Mouse (Mus musculus): ENCODE measurements around the gene Tubb2a. TPM values are rescaled to one million over a fixed set of nuclear protein-coding genes. Genes with fewer than 3 reads are reported as not detected.

Tubb2a gene
- total and polyA plus RNA-seq, 3 experiments = 30.1 to 74.7 (median 37.2) TPM

GRCm38 (mm10) chr13:34051692-34052091 lies 26.1 kb downstream of the Tubb2a start:
- DNase-seq = no peak

DNA sequence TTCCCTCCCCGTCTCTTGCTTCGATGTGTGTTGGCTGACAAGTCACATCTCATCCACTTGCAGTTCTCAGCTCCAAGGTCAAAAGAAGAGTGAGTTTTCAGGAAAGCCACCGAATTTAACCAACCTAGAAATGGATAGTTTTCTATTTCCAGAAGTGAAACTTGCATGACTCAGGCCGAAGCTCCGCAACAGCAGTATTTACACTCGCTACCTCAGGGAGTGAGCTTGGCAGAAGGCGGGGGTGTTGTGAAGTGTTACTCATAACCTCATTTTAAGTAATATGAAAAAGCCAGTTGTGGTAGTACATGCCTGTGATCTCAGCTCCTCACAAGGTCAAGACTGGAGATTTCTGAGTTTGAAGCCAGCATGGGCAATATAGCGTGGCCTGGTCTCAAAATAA lies 27.3 kb downstream of the Tubb2a start:
- DNase-seq = peak; percentile 63

DNA sequence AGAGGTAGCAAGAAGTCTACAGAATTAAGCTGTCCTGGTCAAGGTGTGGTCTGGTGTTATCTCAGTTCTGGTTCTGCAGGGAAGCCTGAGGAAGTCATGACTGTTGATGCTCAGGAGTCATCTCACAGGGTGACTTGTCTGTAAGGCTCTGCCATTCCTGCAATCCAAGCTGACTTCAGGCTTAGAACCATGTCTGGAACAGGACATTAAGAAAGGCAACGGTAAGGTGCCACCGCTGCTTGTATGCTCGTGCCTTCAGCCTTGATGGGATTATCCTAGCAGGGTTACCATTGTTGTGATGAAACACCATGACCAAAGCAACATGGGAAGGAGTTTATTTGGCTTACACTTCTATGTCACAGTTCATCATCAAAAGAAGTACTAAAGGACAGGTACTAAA lies 30.3 kb downstream of the Tubb2a start:
- no peak for DNase-seq

- peak; percentile 75 for DNase-seq
Measured at GRCm38 (mm10) chr13:34046421-34047012, 31.3 kb downstream of the Tubb2a start.

DNA sequence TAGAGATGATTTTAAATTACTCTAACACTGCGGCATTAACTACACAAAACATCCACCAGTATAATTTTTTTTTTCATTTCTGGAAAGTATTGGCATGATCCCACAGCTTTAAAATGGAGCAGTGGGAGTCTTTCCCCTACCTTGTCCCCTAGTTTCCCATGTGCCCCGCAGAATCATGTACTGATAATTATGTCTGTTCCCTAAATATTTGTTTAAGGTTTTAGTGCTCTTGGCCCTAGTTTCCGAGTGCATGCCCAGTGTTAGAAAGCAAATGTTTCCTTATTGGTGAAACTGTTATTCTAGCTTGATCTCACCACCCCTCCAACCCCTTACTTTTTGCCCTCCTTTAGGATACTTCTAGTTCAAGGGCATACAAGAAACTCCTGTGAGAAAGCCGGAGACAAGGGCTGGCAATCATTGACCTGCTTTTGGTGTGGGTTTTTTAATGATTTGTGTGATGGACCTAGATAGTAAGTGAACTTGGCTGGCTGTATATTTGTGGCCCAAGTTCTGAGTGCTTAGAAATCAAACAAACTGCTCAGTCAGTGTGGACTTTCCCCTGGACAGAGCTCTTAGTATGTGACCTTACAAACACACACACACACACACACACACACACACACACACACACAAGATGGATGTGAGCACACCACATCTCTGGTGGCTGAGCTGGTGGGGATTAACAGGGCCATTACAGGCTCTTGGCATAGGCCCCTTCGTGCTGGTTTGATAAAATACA lies 32.1 kb downstream of the Tubb2a start:
- no peak for DNase-seq

- no peak for DNase-seq
Measured at GRCm38 (mm10) chr13:34043716-34044393, 34.0 kb downstream of the Tubb2a start.

GRCm38 (mm10) chr13:34040091-34040490 lies 37.7 kb downstream of the Tubb2a start:
- no peak for DNase-seq

GRCm38 (mm10) chr13:34038901-34039341 lies 38.9 kb downstream of the Tubb2a start:
- DNase-seq = no peak

DNA sequence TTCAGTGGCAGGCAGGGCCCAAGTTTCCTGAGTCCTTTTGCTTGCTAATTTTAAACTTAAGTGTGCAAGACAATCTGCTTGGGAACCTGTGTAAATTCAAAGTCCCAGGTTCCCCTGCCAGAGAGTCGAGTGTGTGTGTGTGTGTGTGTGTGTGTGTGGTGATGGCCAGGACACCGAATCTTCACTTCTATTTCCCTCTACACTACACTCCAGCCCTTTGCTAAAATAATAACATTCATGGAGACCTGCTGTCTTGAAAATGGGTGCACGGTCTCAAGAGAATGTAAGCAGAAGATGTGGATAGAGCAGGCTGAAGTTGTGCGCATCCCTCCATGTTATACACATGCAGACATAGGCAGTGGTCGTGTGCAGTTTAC lies 39.8 kb downstream of the Tubb2a start:
- no peak for DNase-seq

DNA sequence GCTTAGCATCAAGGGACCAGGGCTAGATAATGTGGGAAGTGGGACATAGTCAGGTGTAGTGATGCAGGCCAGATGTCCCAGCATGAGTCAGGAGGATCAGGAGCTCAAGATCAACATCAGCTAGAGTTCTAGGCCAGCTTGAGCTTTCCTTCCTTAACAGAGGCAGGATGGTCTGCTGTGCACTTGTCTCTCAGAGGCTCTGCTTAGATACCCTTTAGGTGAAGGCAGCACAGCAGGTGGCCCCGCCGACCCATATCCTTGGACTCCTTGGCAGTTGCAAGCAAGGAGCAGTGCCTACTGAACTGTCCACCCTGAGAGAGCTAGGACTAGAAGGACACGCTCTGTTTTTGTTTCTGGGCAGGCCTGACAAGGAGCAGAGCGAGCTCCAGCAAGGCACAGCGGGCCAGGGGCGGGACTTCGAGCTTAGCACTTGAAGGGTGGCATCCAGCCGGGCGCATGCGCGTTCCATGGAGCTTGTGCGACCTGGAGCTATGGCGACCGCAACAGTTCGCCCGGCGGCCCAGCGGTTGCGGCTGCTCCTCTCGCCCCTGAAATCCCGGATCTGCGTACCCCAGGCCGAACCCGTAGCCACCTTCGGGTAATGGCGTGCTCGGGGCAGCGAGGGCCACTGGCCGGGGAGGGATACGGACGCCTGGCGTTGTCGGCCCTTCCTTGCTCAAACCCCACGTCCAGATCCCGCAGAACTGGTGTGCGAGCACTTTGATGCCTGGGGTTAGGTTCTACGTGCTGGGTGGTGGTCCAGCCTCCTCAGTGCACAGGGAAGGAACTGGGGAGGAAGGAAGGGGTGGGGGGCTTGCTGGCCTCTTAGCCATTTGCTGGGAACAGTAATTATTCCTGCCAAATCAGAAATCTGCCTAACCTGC lies 40.4 kb downstream of the Tubb2a start, which contains the start of gene Bphl:
Gene Bphl (plus strand): TSS at position 426 of the 884 bp plus-strand sequence.
- DNase-seq = peak; percentile 95

DNA sequence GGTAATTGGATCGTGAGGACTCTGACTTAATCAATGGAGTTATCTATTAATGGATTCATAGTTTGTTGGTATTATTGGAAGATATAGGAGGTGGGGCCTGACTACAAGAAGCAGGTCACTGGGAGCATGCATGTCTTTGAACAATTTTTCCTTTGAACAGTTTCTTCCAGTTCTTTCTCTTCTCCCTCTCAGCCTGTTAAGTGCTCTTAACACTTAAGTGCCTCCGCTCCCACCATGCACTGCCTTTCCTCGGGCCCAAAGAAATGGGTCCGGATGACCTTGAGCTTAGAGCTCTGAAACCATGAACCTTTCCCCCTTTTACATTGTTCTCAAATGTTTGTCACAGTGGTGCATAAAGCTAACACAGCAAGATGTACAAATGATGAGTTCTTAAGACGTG lies 41.1 kb downstream of the Tubb2a start:
- no peak for DNase-seq

DNA sequence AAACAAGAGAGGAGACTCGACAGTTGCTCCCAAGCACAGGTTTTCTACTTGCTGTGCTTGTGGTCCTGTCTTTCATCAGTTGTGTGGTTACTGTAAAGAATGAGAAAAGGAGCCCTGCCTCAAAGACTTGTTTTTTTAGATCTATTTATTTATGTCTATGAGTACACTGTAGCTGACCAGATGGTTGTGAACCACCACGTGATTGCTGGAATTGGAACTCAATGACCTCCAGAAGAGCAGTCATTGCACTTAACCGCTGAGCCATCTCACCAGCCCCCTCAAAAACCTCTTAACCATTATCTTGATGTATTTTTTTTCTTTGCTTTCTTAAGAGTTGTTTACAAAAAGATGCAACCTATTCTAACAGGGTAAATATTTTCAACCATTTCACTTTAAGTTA lies 42.4 kb downstream of the Tubb2a start:
- DNase-seq = no peak

GRCm38 (mm10) chr13:34032041-34032440 lies 45.8 kb downstream of the Tubb2a start:
- DNase-seq = no peak

Other genes with a start within 250 kb of the Tubb2a start
- gene Serpinb6e, start 234.6 kb downstream of the Tubb2a start, total RNA-seq (2021) = not detected
- gene Serpinb6e, start 234.6 kb downstream of the Tubb2a start, polyA plus RNA-seq (2012; rRNA removed) = not detected in 2 replicates
- under 1 TPM; 0.63 to 0.66 TPM for gene Serpinb6c, start 172.3 kb downstream of the Tubb2a start, total RNA-seq (2021)
- gene Serpinb6c, start 172.3 kb downstream of the Tubb2a start, polyA plus RNA-seq (2012; rRNA removed) = not detected in 2 replicates
- gene Nqo2, start 113.3 kb downstream of the Tubb2a start, total RNA-seq (2021) = 10 to 100 TPM; 40.9 to 64.5 TPM
- gene Nqo2, start 113.3 kb downstream of the Tubb2a start, polyA plus RNA-seq (2012; rRNA removed) = 2.9 and 4.0 TPM in 2 replicates
- 10 to 100 TPM; 27.2 to 31.9 TPM for gene Ripk1, start 75.6 kb downstream of the Tubb2a start, total RNA-seq (2021)
- 12.7 and 12.8 TPM in 2 replicates for gene Ripk1, start 75.6 kb downstream of the Tubb2a start, polyA plus RNA-seq (2012; rRNA removed)
- gene Serpinb6a, start 75.2 kb downstream of the Tubb2a start, total RNA-seq (2021) = 100 to 1,000 TPM; 437 to 541 TPM
- gene Serpinb6a, start 75.2 kb downstream of the Tubb2a start, polyA plus RNA-seq (2012; rRNA removed) = 102 and 109 TPM in 2 replicates
- 10 to 100 TPM; 74.9 to 75.1 TPM for gene Bphl, start 40.4 kb downstream of the Tubb2a start, total RNA-seq (2021)
- 57.4 and 61.2 TPM in 2 replicates for gene Bphl, start 40.4 kb downstream of the Tubb2a start, polyA plus RNA-seq (2012; rRNA removed)
- 1 to 10 TPM; 1.1 to 1.7 TPM for gene Tubb2b, start 52.5 kb upstream of the Tubb2a start, total RNA-seq (2021)
- 1.6 and 4.2 TPM in 2 replicates for gene Tubb2b, start 52.5 kb upstream of the Tubb2a start, polyA plus RNA-seq (2012; rRNA removed)
- gene Psmg4, start 85.0 kb upstream of the Tubb2a start, total RNA-seq (2021) = 10 to 100 TPM; 30.4 to 36.3 TPM
- 109 and 110 TPM in 2 replicates for gene Psmg4, start 85.0 kb upstream of the Tubb2a start, polyA plus RNA-seq (2012; rRNA removed)

All from adrenal gland, adult 2 months (tissue).